Mouse (Mus musculus) cerebellum, adult (tissue): ENCODE measurements around the gene Aldh1a3.

Experiments used
- ATAC-seq: cut with Nextera tagmentation; 2 replicates; pipeline ENCODE4 v1.9.2; 2017; ENCODE audit warnings: mild to moderate bottlenecking, moderate library complexity, mixed read lengths; ENCODE audit not compliant: insufficient number of reproducible peaks, low FRiP score, low TSS enrichment

Gene Aldh1a3

DNA sequence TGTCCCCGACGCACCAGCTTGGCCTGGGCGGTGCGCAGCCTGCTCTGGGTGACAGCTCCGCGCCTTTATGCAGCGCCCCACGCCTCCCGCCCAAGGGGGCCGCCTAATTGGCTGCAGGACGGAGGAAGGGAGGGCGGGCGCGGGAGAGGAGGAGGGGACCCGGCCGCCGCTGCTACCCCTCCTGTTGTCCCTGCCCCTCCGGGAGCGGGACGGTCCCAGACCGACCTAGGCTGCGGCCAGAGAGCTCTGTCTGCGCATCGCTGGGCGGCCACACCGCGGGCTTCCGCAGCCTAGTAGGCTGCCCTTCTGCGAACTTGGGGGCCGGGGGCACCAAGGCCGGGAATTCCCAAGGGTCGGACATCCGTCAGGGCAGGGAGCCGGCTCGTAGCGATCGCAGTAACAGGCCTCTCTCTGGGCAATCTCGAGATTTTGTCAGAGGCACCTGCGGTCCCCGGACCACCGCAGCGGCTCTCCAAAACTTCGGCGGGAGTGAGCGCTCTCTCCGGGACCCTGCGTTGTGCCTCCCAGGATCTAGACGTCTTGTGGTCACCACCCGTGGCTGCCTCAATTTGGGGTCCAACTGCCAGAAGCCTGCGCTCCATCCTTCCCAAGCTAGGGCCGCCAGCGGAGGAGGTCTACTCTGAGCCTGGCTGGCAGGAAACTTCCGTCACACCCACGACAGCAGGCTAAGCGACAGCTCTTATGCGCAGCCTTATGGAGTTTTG, at the start of gene Aldh1a3:
TSS of gene Aldh1a3 (minus strand) at position 81 of the 725 bp plus-strand sequence.
- ATAC-seq: no peak

DNA sequence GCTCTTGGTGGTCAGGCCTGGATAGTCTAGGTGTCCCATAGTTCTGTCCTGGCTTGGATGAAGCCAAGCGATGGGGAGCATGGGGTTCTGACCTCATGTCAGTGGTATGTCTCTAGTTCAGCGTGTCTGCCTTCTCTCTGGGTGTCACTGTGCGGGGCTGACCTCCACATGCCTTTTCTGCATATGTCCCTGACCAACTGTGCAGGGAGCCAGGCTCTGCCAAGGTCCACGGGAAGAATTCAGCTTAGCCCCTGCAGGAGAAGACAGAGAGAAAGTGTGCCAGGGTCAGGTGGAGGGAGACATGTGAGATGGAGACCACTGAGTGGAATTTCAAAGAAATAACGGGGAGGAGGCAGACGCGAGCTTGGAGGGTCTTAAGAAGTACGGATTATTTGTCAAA, 49.0 kb upstream of the Aldh1a3 start:
- ATAC-seq: no peak

DNA sequence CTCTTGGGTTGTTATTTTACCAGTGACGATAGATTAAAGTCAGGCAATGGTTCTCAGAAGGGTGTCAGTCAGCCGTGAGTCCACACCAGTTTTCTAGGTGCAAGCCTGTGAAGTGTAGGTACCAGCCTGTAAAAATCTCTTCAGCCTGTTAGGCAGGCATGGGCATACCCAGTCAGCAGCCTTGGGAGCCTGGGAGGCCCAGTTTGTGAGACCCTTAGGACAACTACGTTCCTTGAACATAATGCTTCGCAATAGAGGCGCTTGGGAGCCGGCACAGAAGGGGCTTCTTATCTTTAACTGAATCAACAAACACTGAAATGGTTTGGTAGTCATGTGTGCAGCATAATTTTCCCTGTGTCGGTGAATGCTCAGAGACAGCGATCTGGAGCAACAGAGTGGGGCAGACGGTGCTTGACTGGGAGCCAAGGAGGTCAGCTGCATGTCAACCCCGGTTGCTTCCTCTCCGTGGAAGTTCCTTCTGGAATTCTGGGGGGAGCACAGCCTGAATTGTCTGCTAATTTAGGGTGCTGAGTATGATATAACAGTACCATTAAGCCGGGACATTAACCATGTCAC, 44.4 kb upstream of the Aldh1a3 start:
- ATAC-seq: no peak

DNA sequence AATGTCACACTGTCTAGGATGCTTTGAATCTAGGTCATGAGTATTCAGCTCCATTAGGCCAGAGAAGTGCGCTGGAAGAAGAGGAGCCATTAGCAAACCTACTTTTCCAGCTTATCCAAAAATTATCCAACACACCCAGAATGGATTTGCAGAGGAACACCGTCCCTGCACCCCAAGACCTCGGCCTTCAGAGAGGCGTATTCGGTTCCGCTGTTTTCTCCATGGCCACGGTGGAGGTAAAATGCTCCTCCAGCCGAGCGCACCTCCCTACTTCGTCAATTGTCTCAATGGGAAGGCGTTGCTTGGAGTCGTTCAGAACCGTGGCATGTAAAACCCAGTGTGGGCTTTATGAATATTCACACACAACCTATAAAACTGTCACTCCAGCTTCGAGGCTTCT, 39.3 kb upstream of the Aldh1a3 start:
- no peak for ATAC-seq

DNA sequence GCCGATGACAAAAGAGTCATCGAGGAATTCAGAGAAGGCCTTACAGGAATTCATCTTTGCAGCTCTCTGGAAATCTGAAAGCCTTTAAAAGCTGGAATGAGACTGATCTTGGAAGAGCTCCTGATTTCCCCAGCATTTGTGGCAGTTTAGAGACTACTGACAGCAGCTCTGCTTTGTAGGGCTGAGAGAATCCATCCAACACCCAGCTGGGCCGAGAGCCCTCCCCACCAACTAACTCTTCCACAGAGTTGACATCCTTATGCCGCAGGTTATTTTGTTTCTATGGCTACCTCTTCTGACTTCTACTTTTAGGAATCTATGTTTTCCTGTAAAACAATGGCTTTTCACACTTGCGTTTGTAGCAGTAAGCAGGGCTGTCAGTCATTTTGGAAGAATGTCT, 37.9 kb upstream of the Aldh1a3 start:
- ATAC-seq: no peak

DNA sequence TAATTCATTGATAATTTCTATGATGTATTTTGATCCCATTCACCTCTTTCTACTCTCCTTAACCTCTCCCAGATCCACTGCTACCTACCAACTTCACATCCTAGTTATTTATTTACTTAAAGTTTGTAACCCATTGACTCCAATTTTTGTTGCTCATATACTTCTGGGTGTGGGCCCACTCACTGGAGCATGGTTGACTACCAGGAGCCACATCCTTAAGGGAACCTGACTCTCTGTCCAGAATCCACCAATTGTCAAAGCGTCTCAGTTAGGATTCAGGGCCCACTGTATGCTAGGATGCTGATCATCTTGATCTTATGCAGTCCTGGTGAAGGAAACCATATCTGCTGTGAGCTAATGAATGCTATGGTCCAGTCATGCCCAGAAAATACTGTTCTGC, 35.8 kb upstream of the Aldh1a3 start:
- ATAC-seq: no peak

DNA sequence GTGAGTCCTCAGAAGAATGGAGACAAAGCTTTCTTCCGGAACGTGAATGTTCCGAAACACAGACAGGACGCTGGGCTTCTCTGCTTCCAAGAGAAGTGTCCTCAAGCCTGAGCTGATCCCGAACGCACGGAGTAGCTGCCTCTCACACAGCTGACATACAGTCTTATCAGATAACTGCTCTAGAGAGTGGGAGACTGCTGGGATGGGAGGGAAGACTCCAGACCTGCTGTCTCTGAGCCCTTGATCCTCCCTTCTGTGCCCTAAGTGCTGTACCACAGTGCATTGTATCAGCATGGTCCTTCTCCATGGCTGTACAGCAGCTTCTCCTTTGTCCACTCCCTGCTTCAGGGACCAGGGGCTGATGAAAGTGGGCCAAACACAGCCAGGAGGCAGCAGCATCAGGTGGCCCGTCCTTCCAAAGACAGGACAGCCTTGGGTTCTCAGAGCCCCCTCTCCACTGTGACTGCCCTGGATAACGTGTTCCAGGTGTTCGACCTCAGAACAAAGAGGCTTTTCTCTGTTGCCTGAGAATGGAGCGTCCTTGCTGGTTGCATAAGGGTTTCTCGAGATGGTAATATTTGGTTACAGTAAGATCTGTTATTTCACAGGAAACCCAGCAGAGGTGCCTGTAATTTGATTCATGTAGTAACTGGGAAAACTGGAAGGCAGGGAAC, 24.4 kb upstream of the Aldh1a3 start:
- ATAC-seq: no peak

DNA sequence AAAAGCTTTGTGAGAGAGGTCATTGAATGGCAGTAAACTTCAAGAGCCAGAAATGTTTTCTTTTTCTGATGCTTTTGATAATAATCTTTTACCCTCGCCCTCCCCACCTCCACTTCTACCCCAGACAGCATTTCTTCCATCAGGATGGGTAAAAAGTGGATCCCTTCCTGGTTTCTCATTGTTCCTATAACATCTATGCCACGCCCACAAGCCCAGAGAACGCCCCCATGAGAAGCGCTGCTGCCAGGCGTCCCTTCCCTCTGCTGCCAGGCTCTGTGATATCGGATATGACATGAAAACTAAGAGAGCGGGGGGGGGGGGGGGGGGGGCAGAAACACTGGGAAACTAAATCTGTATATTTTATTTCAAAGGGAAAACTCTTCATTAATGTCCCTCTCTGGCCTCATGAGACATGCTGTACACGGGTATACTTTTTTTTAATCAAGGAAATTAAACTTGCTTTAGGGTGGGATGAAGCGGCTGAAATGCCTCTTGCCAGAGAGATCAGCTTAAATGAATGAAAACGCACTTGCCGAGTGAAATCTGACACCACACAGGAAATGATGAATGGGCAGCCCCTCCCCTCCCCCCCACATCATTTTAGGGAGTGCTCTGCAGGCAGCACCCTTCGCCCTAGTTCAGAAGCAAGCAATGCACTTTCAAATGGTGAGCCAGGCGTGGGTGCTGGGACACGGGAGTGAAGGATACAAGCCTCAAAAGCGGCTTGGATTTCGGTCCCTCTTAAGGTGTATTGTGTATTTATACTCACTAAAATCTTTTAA, 22.8 kb upstream of the Aldh1a3 start:
- ATAC-seq: no peak

DNA sequence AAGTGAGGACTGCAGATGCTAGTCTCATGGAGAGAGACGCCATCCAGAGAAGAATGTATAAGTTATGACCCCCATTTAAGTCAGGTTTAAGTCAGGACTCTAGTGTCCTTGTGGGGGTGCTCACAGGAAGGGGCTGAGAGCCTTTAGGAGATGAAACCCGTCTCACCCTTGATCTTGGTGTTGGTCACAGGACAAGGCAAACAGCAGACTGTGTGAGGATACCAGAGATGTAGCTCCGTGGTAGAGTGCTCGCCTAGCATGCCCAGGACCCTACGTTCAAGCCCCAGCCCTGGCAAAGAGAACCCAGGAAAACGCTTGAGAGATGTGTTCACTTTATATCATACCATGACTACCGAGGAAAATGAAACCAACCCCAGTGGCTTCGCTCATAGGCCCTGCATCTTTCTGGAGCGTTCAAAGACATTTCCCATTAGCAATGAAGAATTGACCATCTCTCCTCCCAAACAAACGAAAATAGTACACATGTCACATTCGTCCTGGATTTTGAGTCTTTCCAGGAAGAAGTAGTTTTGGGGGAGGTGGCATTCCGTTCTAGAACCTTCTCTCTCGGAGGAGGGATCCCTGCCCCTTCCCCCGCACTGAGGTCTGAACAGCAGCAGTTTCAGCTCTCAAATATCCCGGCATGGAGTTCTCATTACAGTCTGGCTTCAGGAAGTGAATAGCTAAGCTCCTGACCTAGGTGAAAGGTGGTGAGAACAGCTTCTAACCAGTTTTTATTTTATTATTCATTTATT, 21.6 kb upstream of the Aldh1a3 start:
- no peak for ATAC-seq

DNA sequence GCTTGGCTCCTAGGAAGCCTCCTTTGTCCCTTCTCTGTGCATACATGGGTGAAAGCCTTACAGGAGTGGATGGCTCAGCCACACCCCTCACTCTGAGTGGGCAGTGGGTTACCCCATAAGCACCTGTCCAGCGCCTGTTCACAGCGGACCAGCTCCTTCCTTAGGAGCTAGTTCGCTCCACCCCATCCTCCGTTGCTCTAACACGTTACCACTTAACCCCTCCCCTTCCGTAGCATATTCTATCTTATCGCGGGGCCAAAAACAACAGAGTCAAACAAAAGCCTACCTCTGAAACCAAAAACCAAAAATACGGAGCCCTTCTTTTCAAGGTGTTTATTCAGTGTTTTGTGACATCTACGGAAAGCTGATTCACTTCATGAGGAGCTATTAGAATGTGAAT, 21.0 kb upstream of the Aldh1a3 start:
- ATAC-seq: no peak

DNA sequence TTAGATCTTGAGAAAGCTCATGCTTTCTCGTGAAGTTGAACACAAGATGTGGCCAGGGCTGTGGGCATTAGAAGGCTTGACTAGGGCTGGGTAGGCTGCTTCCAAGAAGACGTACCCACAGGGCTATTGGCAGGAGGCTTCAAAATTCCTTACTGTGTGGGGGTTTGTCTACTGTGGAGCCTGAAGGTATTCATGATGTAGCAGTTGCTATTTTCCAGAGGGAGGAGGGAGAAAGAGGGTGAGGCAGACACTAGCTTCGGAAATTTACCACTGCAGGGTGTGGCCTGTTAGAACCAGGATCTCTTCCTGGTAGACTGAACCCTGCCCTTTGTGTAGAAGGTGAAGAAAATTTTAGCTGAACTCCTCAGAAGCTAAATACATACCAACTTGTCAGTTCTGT, 19.5 kb upstream of the Aldh1a3 start:
- no peak for ATAC-seq

DNA sequence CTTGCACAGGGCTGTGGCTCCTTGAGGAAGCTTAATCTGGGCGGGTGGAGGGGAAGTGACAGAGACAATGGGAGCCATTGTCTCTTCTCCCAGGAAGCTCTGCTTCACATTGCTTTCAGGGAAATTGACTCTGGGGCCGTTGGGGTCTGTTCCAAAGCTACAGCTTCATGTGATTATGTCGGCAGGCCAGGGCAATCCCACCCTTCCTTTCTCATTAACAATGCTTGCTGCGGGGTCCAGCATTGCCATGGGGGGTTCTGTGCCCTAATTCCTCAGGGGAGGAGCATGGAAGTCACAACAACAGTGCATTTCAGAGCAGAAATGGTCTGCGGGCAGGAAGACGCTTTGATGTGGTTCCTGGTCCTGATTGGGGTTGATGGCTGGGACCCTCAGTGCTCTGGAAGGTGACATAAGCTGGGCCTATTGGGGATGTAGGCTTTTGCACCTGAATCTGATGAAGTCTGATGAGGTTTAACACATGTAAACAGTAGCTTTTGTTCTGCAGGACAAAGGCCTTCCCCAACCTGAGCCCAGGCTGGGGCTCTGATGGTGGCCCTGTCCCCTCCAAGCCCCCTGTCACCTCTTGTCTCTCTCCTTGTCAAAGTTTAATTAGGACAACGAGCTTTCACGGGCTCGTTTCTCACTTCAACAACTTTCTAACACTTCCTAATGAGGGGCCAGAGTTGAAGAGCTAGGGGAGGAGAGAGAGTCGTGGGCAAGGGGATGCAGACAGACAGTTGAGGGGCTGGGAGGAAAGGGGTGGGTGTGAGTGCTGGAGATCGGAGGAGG, 18.0 kb upstream of the Aldh1a3 start:
- ATAC-seq: no peak

DNA sequence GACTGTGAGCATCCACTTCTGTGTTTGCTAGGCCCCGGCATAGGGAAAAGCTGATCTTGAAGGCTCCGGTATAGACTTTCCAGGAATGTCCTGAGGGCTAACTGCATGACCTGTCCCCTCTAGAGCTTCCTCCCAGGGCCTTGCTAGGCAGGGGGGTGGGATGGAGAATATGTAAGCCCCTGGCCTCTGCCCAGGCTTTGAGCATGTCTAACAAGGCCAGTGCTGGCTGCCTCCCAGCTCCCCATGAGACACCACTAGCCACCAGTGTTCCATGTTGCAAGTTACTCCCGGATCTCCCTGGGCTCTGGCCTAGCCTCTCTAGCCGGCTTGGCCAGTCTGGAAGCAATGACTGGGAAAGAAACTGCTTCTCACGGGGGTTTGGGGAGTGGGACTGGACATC, 17.4 kb upstream of the Aldh1a3 start:
- no peak for ATAC-seq

DNA sequence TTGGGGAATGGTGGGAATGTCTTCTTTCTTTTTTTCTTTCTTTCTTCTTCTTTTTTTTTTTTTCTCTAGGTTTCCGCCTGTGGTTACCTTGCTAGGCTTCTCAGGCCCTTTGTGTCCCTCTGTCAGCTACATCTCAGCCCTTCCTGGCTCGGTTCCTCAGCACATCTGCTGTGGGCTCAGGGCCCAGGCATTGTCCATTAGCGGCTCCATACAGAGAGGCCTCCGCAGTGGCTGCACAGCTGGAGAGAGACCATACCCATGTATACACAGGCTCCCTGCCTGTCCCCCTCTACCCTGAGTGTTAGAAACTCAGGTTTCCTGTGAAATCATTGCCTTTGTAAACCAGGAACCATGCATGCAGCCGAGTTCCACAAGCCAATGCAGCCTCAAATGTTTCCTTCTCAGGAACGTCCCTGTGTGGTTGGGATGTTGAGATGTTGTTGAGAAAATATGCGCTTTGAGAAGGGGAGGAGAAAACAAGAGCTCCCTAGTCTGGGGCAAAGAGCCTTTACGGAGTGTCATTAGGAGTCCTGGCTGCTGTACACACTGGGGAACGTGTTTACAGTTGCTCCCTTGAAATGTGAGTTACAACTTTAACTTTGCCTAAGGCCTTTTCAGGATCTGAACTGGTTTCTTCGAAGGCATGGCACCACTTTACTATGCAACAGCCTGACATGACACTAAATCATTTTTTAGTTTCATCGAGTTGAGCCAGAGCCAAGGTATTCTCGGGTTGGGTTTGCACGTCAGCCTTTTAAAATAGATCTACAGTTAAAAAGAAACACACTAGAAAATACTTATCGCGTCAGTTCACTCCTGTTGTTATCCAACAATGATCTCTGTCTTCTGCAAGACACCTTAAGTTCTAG, 15.4 kb upstream of the Aldh1a3 start:
- no peak for ATAC-seq

DNA sequence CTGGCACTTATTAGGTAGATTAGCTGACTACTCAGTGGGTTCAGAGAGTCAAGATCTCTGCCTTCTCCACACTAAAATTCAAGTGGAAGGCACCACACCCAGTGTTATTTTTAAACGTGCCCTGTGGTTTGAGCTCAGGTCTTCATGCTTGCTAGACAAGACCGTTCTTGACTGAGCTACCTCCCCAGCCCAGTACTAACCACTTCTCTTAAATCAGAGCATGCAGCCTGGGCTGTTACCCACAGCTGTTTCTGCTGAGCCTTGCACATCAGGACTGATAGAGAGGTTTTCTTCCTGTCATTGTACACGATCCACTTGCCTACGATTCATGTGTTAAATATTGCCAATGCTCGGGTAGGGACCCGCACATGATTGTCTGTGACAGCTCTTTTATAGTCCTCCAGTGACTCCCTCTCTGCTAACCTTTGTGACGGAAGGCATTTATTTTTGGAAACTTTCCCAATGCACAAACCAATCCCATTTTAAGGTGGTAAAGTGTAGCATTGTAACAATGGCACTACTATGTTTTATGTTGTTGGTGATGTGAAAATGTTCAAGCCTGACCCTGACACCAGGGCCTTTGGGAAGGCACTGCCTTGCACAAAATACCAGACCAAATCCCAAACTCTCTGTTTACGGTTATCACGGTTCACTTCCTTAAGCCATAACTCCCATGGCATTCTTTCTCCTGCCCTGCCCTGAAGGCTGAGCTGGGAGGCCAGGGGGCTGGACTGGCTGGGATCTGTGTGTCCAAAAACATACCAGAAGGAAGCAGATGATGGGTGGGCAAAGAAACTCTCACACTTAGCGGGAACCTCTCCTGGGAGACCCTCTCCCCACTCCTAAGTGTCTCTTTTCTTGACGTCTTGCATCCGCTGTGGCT, 11.7 kb upstream of the Aldh1a3 start:
- no peak for ATAC-seq

DNA sequence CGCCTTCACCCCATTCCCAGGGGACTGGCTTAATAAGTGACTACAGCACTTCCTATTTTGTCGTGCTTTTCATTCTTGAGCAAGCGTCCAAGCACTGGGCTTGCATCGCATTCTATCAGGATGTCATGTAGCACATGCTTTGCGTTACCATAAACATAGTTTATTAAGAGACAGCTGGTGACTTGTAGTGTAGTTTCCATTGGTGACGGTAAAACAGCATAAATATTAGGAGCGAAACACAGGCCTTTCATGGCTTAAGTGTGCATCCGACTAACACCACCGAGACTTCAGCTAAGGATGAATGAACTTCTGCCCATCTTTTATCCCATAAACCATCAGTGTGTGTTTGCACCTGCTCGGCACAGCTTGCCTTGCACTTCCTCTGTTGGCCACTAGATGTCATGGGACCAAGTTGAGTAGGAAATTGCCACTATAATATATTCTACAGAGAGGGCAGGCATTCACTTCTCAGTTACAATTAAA, 7.2 kb upstream of the Aldh1a3 start:
- 0 out of 2 replicates have a peak, but pooled peaks have one; percentile 49 for ATAC-seq

DNA sequence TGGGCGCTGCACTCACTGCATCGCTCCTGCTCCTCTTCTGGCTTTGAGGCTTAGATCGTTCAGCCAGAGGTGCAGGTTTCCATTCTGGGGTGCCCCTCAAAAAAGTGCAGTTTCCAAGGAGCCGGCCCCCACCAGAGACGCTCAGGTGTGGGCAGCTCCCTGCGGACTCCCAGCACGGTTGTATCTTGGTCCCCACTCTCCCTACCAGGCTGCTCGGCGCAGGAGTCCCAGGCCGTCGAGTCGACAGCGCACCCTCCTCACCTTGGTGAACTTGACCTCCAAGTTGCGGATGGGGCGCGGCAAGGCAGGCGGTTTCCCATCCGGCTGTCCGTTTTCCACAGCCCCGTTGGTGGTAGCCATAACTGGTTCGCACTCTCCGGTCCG, 272 bp downstream of the Aldh1a3 start:
- no peak for ATAC-seq

DNA sequence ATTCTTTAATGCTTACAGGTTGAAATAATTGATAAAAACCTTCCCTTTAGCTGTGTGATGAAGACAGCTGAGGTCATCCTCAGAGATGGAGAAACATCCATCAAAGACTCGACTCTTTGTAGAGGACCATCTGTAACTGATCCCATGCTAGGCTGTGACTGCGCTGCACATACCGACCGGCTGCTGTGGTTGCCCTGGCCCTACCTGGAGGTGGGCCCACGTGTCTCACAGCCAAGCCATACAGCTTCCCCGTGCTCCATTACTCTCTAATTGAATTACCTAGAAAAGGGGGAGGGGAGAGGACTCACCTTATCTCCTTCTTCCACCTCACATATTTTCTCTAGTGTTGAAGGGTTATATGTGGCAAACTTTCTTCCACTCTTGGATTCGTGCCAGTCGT, 5.4 kb downstream of the Aldh1a3 start:
- ATAC-seq: no peak
